Mouse (Mus musculus) granulocyte monocyte progenitor cell, adult 5-6 weeks (primary cell): ENCODE measurements at regions not wholly inside any gene's neighbourhood (a gene's known extent, or its start where the extent isn't known, plus 50 kb on each side); places are given as distances from the start of the nearest gene placed in this dataset.

Experiments used
- ATAC-seq: replicated peaks from 2 replicates; pipeline ENCODE4 v1.8.0; 2016; ENCODE audit warnings: mild to moderate bottlenecking, moderate TSS enrichment, inconsistent platforms; ENCODE audit not compliant: poor library complexity, severe bottlenecking

- no peak for ATAC-seq
These were observed 131.0 kb upstream of the Rgs17 start for GRCm38 (mm10) chr10:6053207-6053606.

- ATAC-seq, result no peak
These were observed 121.2 kb upstream of the Rgs17 start for GRCm38 (mm10) chr10:6043358-6043757.

- no peak for ATAC-seq
These were observed 117.6 kb upstream of the Rgs17 start for GRCm38 (mm10) chr10:6039771-6040170.

DNA sequence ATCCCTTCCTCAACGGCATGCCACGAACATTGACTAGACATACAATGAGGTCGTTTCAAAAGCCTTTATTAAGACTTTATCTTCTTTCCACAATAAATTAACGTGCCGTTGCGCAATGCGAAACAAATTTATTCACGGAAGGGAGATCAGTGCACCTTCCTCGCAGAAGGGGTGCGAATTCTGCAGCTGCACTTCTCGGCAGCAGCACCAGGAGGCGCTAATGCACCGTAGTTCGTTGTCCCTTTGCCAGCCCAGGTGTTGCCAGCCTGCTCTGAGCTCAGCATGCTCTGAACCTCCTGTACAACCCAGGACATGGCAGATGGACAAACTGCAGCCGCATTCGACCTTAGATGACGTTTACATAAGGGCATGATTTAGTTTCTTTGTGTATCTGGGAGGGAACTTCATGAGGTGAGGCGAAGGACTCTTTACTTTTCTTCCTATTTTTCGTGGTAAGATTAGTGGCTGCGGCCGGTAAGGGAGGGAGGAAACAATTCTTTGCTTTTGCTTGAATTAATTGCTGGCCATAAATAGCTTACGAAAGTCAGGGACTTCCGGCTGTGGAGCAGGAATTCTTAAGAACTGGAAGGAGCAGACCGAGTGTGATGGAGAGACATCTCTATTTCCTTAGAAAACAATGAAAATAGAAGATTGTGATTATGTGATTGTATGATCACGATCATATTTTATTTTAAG, 113.7 kb upstream of the Rgs17 start:
- peak; percentile 92 for ATAC-seq

- no peak for ATAC-seq
These were observed 110.3 kb upstream of the Rgs17 start for GRCm38 (mm10) chr10:6032469-6032868.

GRCm38 (mm10) chr10:6027551-6027950, 105.4 kb upstream of the Rgs17 start:
- no peak for ATAC-seq

DNA sequence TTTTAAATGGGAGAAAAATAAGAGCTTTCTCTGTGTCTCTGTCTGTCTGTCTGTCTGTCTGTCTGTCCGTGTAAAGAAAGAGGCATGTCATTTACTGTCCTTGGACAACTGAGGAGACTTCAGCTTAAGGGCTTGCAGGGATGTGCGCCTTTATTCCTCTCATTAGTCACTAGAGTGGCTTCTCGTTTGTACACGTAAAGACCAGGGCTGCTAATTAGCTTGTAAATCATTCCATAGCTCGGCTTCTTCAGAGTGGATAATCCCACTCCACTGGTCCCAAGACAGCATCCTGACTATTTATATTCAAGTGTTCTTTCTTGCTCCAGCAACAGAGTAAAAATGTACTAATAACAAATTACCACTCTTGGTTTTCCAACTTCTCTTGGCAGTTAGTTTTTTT, 104.1 kb upstream of the Rgs17 start:
- no peak for ATAC-seq

GRCm38 (mm10) chr10:6022609-6023283, 100.5 kb upstream of the Rgs17 start:
- ATAC-seq, result no peak

DNA sequence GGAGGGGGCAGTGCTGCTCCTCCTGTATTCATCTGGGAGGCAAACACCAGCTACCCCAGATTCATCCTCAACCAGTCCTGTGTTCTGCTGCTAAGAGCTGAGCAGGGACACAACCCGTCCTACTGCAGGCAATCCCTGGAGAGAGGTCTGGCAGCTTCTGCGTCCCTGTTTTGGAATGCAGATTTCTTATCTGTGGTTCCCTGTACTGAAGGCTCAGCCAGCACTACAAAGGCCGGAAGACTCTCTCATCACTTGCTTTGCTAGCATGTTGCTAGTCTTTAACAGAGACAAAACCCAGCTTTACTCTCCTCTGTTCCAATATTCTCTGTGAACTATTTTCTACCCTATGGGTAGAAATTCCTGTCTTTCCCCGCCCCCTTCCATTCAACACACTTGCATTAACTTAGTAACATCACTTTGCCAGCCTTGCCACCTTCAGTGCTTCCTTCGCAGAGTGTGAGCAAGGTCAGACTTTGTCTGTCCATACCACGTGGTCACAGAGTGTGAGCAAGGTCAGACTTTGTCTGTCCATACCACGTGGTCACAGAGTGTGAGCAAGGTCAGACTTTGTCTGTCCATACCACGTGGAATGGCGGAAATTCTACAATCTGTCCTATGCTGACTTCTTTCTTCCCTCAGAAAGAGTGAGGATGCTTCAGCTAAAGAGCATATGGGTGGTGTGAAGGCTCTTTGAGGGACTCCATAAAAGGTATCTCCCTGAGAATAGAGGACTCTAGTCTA, 98.9 kb upstream of the Rgs17 start:
- ATAC-seq, result no peak

GRCm38 (mm10) chr10:6013743-6014142, 91.5 kb upstream of the Rgs17 start:
- ATAC-seq, result no peak

DNA sequence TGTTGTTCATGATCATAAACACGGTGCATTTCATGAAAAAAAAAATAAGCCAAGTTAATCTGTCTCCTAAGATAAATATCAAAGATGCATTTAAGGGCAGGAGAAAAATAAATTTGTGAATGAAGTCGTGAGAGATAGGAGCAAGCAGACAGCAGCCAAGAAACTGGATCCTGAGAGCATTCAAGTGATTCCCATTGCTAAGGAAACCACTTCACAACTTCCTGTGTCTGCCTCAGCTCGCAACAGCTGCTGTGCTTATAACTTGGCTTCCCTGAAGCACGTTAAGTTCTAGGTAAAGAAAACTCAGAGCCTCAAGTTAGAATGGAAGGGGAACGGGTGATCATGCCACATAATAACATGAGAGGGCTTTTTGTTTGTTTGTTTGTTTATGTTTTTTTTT, 89.3 kb upstream of the Rgs17 start:
- no peak for ATAC-seq

- ATAC-seq, result no peak
These were observed 88.8 kb upstream of the Rgs17 start for GRCm38 (mm10) chr10:6011029-6011428.

GRCm38 (mm10) chr10:6007238-6007972, 85.2 kb upstream of the Rgs17 start:
- ATAC-seq, result no peak

DNA sequence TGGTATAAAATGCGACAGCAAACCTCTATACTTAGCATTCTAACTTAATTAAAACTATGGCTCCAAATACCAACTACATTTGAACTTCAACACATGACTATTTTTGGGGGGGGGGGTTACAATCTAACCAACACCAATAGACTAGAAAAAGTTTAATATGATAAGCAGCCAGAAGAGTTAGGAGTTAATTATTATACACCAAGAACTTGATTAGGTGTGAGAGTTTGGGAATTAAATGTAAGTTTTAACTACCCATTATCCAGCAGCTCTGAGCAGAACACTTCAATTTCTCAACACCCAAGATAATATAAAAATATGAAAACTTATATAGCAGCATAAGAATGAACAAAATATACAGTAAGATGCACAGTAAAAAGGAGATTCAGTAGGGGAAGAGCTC, 59.2 kb upstream of the Rgs17 start:
- ATAC-seq, result no peak

GRCm38 (mm10) chr10:5978534-5978933, 56.3 kb upstream of the Rgs17 start:
- no peak for ATAC-seq
